Mouse (Mus musculus): ENCODE results near the gene Fpgt. TPM values are rescaled to one million over a fixed set of nuclear protein-coding genes. Genes with fewer than 3 reads are reported as not detected.

Gene Fpgt
- polyA plus RNA-seq, 1 experiment from 2014 or later, result 14.2 TPM

GRCm38 (mm10) chr3:155053189-155053588 is 40.0 kb downstream of the Fpgt start:
- no peak for ATAC-seq (ENCODE audit: insufficient number of reproducible peaks, low FRiP score, low TSS enrichment, low read depth)

GRCm38 (mm10) chr3:155052021-155052420 is 41.2 kb downstream of the Fpgt start:
- no peak overlapping the region for H3K4me2 ChIP-seq
- no peak overlapping the region for H3K27ac ChIP-seq
- H3K27me3 ChIP-seq, result no peaks in the 10 kb centered on the region
- no peak for ATAC-seq (ENCODE audit: insufficient number of reproducible peaks, low FRiP score, low TSS enrichment, low read depth)
- no peaks in the 10 kb centered on the region for H3K36me3 ChIP-seq
- no peaks in the 10 kb centered on the region for H3K9me3 ChIP-seq
- no peaks in the 10 kb centered on the region for H3K4me1 ChIP-seq
- H3K4me3 ChIP-seq, result no peak overlapping the region
- no peak overlapping the region for H3K9ac ChIP-seq

More at GRCm38 (mm10) chr3:155053189-155053588, 40.0 kb downstream of the Fpgt start:
- H3K27me3 ChIP-seq, result no peaks in the 10 kb centered on the region
- H3K4me2 ChIP-seq, result no peak overlapping the region
- no peaks in the 10 kb centered on the region for H3K9me3 ChIP-seq
- 59% methylated on average over 1 of the region's 1 CpGs for WGBS
- no peak overlapping the region for H3K27ac ChIP-seq
- H3K4me1 ChIP-seq, result no peaks in the 10 kb centered on the region
- no peak overlapping the region for H3K4me3 ChIP-seq
- no peaks in the 10 kb centered on the region for H3K36me3 ChIP-seq
- no peak overlapping the region for H3K9ac ChIP-seq

GRCm38 (mm10) chr3:155039012-155039836 is 54.0 kb downstream of the Fpgt start:
- Histone ChIP-seq H3K27ac (no peak overlapping the region), H3K9me3 (no peaks in the 10 kb centered on the region), H3K9ac (no peak overlapping the region), H3K4me3 (no peak overlapping the region), H3K27me3 (no peaks in the 10 kb centered on the region), H3K4me2 (no peak overlapping the region), H3K36me3 (no peaks in the 10 kb centered on the region), H3K4me1 (no peaks in the 10 kb centered on the region)
- ATAC-seq (ENCODE audit: insufficient number of reproducible peaks, low FRiP score, low TSS enrichment, low read depth), result no peak
- 18% methylated on average over 1 of the region's 1 CpGs for WGBS

Other genes with a start within 250 kb of the Fpgt start
- 0.05 TPM in 1 of 2 replicates, not detected in the other for gene Tnni3k, start 38.0 kb downstream of the Fpgt start, polyA plus RNA-seq (2015; fragmentation: Nextera tagmentation; extraction: Ambion mirVana)
- 0.89 and 1.2 TPM in 2 replicates for gene Lrriq3, start within 50 bp of the Fpgt start, polyA plus RNA-seq (2015; fragmentation: Nextera tagmentation; extraction: Ambion mirVana)